In genomic region chr4:109667518-109667917, GRCm38 (mm10) we compare ENCODE assay signal across 8 mouse cellular contexts. TPM values are rescaled to one million over a fixed set of nuclear protein-coding genes. Genes with fewer than 3 reads are reported as not detected.
DNase-seq lines count a peak whose midpoint lies in the region; ATAC-seq and TF ChIP-seq lines count a peak whose summit lies in the region.

No protein-coding gene starts in this region.

- TF ChIP-seq EP300 in stomach, postnatal 0 days (optimal IDR thresholded peaks at IDR 0.05): no peak

- peaks cover 26% of the 10 kb centered on the region for H3K4me1 ChIP-seq in midbrain, embryonic 10.5 days
- H3K4me1 ChIP-seq in midbrain, embryonic 16.5 days (ENCODE audit: control insufficient read depth, insufficient read depth, low read length): peaks cover 19% of the 10 kb centered on the region
- H3K4me1 ChIP-seq in limb, embryonic 13.5 days: peaks cover 20% of the 10 kb centered on the region
- 0 out of 2 replicates have a peak, but pooled peaks cover 4% of the 10 kb centered on the region for H3K4me1 ChIP-seq in stomach, postnatal 0 days (replicated peaks; ENCODE audit: control insufficient read depth, insufficient read depth)

- 44% methylated on average over 2 of the region's 2 CpGs for WGBS in midbrain, embryonic 10.5 days
- 52% methylated on average over 2 of the region's 2 CpGs for WGBS in midbrain, embryonic 16.5 days
- 27% methylated on average over 2 of the region's 2 CpGs for WGBS in limb, embryonic 13.5 days
- WGBS in stomach, postnatal 0 days: 56% methylated on average over 2 of the region's 2 CpGs

- peak; percentile 19 for DNase-seq in embryo, embryonic 10.5 days (ENCODE audit: low spot score)
- no peak for DNase-seq in embryo, embryonic 10 days (ENCODE audit: low spot score)
- no peak for DNase-seq in midbrain, embryonic 10.5 days (ENCODE audit: low spot score)
- no peak for DNase-seq in stomach, postnatal 0 days (ENCODE audit: low spot score)
- no peak for DNase-seq in thymus, postnatal 10 days (ENCODE audit: low spot score in 2 of 2)
- no peak for DNase-seq in gastrocnemius, postnatal 10 days

- H3K4me2 ChIP-seq in midbrain, embryonic 16.5 days (ENCODE audit: low read length): no peak overlapping the region; the same call in 1 of the 2 replicates
- H3K4me2 ChIP-seq in limb, embryonic 13.5 days (replicated peaks): peak overlapping the region; percentile 98
- H3K4me2 ChIP-seq in stomach, postnatal 0 days (replicated peaks; ENCODE audit: low read depth): peak overlapping the region; percentile 96

- 0 out of 2 replicates have a peak overlapping the region, but pooled peaks have one; percentile 96 for H3K27ac ChIP-seq in midbrain, embryonic 10.5 days (replicated peaks)
- H3K27ac ChIP-seq in midbrain, embryonic 16.5 days (ENCODE audit: low read length): no peak overlapping the region
- H3K27ac ChIP-seq in limb, embryonic 13.5 days: no peak overlapping the region
- peak overlapping the region; percentile 99; the same call in 1 of the 2 replicates for H3K27ac ChIP-seq in stomach, postnatal 0 days (replicated peaks)

- ATAC-seq in midbrain, embryonic 16.5 days: no peak
- no peak for ATAC-seq in limb, embryonic 13.5 days (ENCODE audit: low FRiP score, low read depth)
- ATAC-seq in stomach, postnatal 0 days (ENCODE audit: low FRiP score, low TSS enrichment): no peak

- H3K36me3 ChIP-seq in midbrain, embryonic 10.5 days: no peaks in the 10 kb centered on the region
- no peaks in the 10 kb centered on the region for H3K36me3 ChIP-seq in midbrain, embryonic 16.5 days (ENCODE audit: control insufficient read depth, insufficient read depth, low read length)
- H3K36me3 ChIP-seq in limb, embryonic 13.5 days: no peaks in the 10 kb centered on the region
- no peaks in the 10 kb centered on the region for H3K36me3 ChIP-seq in stomach, postnatal 0 days (ENCODE audit: control insufficient read depth, insufficient read depth, low read length)

- no peaks in the 10 kb centered on the region for H3K9me3 ChIP-seq in midbrain, embryonic 10.5 days (replicated peaks)
- H3K9me3 ChIP-seq in midbrain, embryonic 16.5 days (replicated peaks; ENCODE audit: control insufficient read depth, low read length, poor library complexity, severe bottlenecking): no peaks in the 10 kb centered on the region
- no peaks in the 10 kb centered on the region for H3K9me3 ChIP-seq in limb, embryonic 13.5 days
- H3K9me3 ChIP-seq in stomach, postnatal 0 days (ENCODE audit: control insufficient read depth, low read length): no peaks in the 10 kb centered on the region

- no peak overlapping the region for H3K9ac ChIP-seq in midbrain, embryonic 16.5 days (ENCODE audit: low read depth, low read length)
- peak overlapping the region; percentile 89; the same call in 1 of the 2 replicates for H3K9ac ChIP-seq in limb, embryonic 13.5 days
- peak overlapping the region; percentile 97 for H3K9ac ChIP-seq in stomach, postnatal 0 days (ENCODE audit: low read length)

- TF ChIP-seq CTCF in stomach, postnatal 0 days (IDR thresholded peaks at IDR 0.05; ENCODE audit: low read depth): no peak

- H3K27me3 ChIP-seq in midbrain, embryonic 10.5 days (ENCODE audit: low read depth, poor library complexity, severe bottlenecking): peaks cover 54% of the 10 kb centered on the region
- peaks cover 6% of the 10 kb centered on the region; the same call in 1 of the 2 replicates for H3K27me3 ChIP-seq in midbrain, embryonic 16.5 days (ENCODE audit: control insufficient read depth, insufficient read depth, low read depth, low read length)
- peaks cover 23% of the 10 kb centered on the region for H3K27me3 ChIP-seq in limb, embryonic 13.5 days
- no peaks in the 10 kb centered on the region for H3K27me3 ChIP-seq in stomach, postnatal 0 days (ENCODE audit: control insufficient read depth, insufficient read depth, low read length)

- H3K4me3 ChIP-seq in midbrain, embryonic 10.5 days: peak overlapping the region; percentile 76; the same call in 1 of the 2 replicates
- H3K4me3 ChIP-seq in midbrain, embryonic 16.5 days (ENCODE audit: low read depth, low read length): no peak overlapping the region
- peak overlapping the region; percentile 72 for H3K4me3 ChIP-seq in limb, embryonic 13.5 days
- peak overlapping the region; percentile 89 for H3K4me3 ChIP-seq in stomach, postnatal 0 days (ENCODE audit: low read depth, low read length)

RNA-seq across cellular contexts. Expression of gene Cdkn2c, which starts 0.5 kb away (rescaled TPM):
- polyA plus RNA-seq in midbrain, embryonic 10.5 days (2016; fragmentation: Nextera tagmentation; extraction: Ambion mirVana): 4.0 and 4.1 TPM in 2 replicates
- polyA plus RNA-seq in midbrain, embryonic 16.5 days (2015; fragmentation: Nextera tagmentation; extraction: Ambion mirVana): 1.7 and 2.0 TPM in 2 replicates
- 5.3 and 6.7 TPM in 2 replicates for polyA plus RNA-seq in limb, embryonic 13.5 days (2015; fragmentation: Nextera tagmentation; extraction: Ambion mirVana)
- 9.1 and 9.5 TPM in 2 replicates for polyA plus RNA-seq in stomach, postnatal 0 days (2015; fragmentation: Nextera tagmentation; extraction: Ambion mirVana)
- 10 to 100 TPM; 20.6 TPM for total RNA-seq in gastrocnemius, postnatal 10 days (2021)

RNA-seq across cellular contexts. Expression of gene Faf1, which starts 8.9 kb away (rescaled TPM):
- 28.7 and 30.5 TPM in 2 replicates for polyA plus RNA-seq in midbrain, embryonic 10.5 days (2016; fragmentation: Nextera tagmentation; extraction: Ambion mirVana)
- 29.9 and 32.0 TPM in 2 replicates for polyA plus RNA-seq in midbrain, embryonic 16.5 days (2015; fragmentation: Nextera tagmentation; extraction: Ambion mirVana)
- polyA plus RNA-seq in limb, embryonic 13.5 days (2015; fragmentation: Nextera tagmentation; extraction: Ambion mirVana): 22.6 and 23.8 TPM in 2 replicates
- polyA plus RNA-seq in stomach, postnatal 0 days (2015; fragmentation: Nextera tagmentation; extraction: Ambion mirVana): 20.8 and 22.4 TPM in 2 replicates
- total RNA-seq in gastrocnemius, postnatal 10 days (2021): 10 to 100 TPM; 26.8 to 27.6 TPM

Comparison
In these comparisons a context has a peak if more than half of its experiments do, and no peak if none do; other contexts are left out.
1. H3K27ac ChIP-seq: peak in midbrain, embryonic 10.5 days (single experiment) and stomach, postnatal 0 days (single experiment); none in midbrain, embryonic 16.5 days (single experiment) and limb, embryonic 13.5 days (single experiment).